Mouse (Mus musculus) forebrain, embryonic 10.5 days (tissue): ENCODE measurements at regions not wholly inside any gene's neighbourhood (a gene's known extent, or its start where the extent isn't known, plus 50 kb on each side); places are given as distances from the start of the nearest gene placed in this dataset.

Experiments
- DNase-seq: peaks from one replicate; pipeline ENCODE4 v3.0.0-alpha.2; 2017; ENCODE audit warnings: low spot score; ENCODE audit errors: extremely low spot score
- H3K27ac ChIP-seq: fragments of 300-500 bp; sonication (generic); 2 replicates; pipeline ENCODE4 v1.5.1; 2016; ENCODE audit warnings: mild to moderate bottlenecking
- H3K27me3 ChIP-seq: fragments of 300-500 bp; sonication (generic); 2 replicates; pipeline ENCODE4 v1.6.1; 2016; ENCODE audit warnings: mild to moderate bottlenecking; ENCODE audit not compliant: poor library complexity, severe bottlenecking
- H3K36me3 ChIP-seq: fragments of 300-500 bp; sonication (generic); replicated peaks from 2 replicates; pipeline ENCODE4 v1.6.1; 2016; ENCODE audit warnings: mild to moderate bottlenecking, moderate library complexity
- H3K4me1 ChIP-seq: fragments of 300-500 bp; sonication (generic); 2 replicates; pipeline ENCODE4 v1.6.1; 2016
- H3K4me3 ChIP-seq: fragments of 300-500 bp; sonication (generic); 2 replicates; pipeline ENCODE4 v1.5.1; 2016; ENCODE audit warnings: mild to moderate bottlenecking, moderate library complexity
- H3K9me3 ChIP-seq: fragments of 300-500 bp; sonication (generic); 2 replicates; pipeline ENCODE4 v1.6.1; 2016; ENCODE audit warnings: mild to moderate bottlenecking, moderate library complexity
- WGBS: fragments of 180-500 bp; shearing (Covaris S2); methylation state at CpG from one replicate; pipeline ENCODE4 v1.1.7; 2016; 5-methylcytosine and 5-hydroxymethylcytosine counted together

DNA sequence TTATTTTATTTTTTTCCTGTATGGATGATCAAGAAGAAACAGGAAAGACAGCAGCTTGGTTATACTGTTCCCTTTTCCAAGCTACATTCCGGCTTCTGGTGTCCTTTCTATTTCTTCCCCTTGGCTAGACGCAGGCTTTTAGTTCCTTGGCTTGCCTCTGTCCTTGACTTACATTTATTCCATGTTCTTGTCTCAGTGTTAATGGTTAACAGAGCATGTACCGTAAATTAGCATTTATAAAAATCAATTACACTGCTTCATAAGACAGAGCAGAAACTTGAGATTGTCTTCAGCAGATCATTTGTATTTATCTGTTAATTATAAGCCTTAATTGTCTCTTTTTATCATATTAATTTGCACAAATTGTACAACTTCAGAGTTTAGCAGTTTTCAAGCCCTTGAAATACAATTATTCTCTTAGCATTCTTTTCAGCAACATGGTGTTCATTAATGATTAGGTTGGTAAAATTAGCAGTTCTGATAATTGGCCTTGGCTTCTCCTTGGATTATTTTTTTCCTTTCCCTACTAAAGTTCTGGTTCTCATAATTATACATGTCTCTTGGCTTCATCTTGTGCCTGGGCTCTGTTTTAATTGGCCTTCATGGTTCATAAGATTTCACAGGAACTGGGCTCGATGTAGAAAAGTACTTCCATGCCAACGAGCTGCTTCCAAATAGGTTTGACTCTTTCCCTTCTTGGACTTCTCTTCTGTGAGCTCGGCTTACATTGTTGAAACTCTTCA is 215.4 kb downstream of the Sptssa start:
- Histone ChIP-seq H3K27me3 (no peaks in the 10 kb centered on the region), H3K9me3 (no peaks in the 10 kb centered on the region), H3K4me1 (peaks cover 12% of the 10 kb centered on the region), H3K27ac (no peak overlapping the region), H3K36me3 (no peaks in the 10 kb centered on the region), H3K4me3 (no peak overlapping the region)
- WGBS = 89% methylated on average over 6 of the region's 6 CpGs
- DNase-seq = no peak

DNA sequence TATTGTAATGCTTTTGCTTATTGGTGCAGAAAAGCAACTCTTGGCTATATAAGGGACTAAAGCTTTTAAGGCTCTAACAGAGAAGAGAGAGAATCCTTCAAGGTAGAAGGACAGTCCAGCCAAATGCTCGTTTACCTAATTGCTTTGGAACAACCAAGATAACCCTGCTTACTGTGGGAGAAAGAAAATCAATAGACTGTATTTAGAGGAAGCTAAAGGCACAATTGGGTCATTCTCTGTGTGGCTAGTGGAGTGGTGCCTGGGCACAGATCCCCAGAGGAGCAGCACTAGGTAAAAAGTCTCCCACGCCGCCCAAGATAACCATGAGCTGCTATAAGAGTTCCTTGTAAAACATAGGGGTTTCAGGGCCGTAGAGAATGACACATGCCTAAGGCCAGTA is 217.6 kb downstream of the Sptssa start:
- WGBS = 83% methylated on average over 4 of the region's 4 CpGs
- Histone ChIP-seq H3K9me3 (no peaks in the 10 kb centered on the region), H3K4me3 (no peak overlapping the region), H3K27me3 (no peaks in the 10 kb centered on the region), H3K4me1 (peaks cover 12% of the 10 kb centered on the region), H3K27ac (no peak overlapping the region), H3K36me3 (no peaks in the 10 kb centered on the region)
- DNase-seq = no peak

DNA sequence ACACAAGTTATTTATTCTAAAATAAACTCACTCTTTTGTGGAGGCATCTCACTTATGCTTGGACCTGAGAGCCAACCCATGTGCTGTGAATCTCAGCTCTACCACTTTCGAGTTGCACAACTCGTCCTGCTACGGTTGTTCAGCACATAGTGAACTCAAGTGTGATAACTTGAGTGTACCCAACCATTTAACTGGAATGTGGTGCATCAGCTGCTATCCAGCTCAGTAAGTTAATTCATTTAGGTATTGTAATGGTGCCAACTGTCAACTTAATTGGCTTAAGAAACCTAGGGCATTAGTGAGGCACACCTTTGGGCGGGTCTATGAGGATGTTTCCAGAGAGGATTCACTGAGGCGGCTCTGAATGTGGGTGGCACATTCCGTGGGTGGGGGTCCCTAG is 221.6 kb upstream of the Egln3 start:
- no peaks in the 10 kb centered on the region for H3K27me3 ChIP-seq
- H3K36me3 ChIP-seq = no peaks in the 10 kb centered on the region
- H3K4me1 ChIP-seq = no peaks in the 10 kb centered on the region
- H3K4me3 ChIP-seq = no peak overlapping the region
- 89% methylated on average over 6 of the region's 6 CpGs for WGBS
- DNase-seq = no peak
- H3K27ac ChIP-seq = no peak overlapping the region
- H3K9me3 ChIP-seq = no peaks in the 10 kb centered on the region

DNA sequence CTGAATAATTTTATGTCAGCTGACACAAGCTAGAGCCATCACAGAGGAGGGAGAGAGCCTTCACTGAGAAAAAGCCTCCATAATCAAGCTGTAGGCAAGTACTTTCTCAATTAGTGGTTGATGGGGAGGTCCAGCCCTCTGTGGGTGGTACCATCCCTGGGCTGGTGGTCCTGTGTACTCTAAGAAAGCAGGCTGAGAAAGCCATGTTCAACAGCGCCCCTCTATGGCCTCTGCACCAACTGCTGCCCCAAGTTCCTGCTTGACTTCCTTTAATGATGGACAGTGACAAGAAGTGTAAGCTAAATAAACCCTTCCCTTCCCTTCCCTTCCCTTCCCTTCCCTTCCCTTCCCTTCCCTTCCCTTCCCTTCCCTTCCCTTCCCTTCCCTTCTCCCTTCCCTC is 211.2 kb upstream of the Egln3 start:
- no peaks in the 10 kb centered on the region for H3K9me3 ChIP-seq
- no peak for DNase-seq

GRCm38 (mm10) chr12:54414201-54414600 is 210.5 kb upstream of the Egln3 start:
- no peaks in the 10 kb centered on the region for H3K27me3 ChIP-seq
- WGBS = 86% methylated on average over 5 of the region's 5 CpGs
- no peak for DNase-seq
- H3K4me1 ChIP-seq = peaks cover 13% of the 10 kb centered on the region
- H3K4me3 ChIP-seq = no peak overlapping the region
- H3K36me3 ChIP-seq = no peaks in the 10 kb centered on the region
- H3K9me3 ChIP-seq = no peaks in the 10 kb centered on the region
- no peak overlapping the region for H3K27ac ChIP-seq

More for the DNA sequence above, 211.2 kb upstream of the Egln3 start:
- H3K4me1 ChIP-seq = peaks cover 11% of the 10 kb centered on the region
- H3K27ac ChIP-seq = no peak overlapping the region
- no peaks in the 10 kb centered on the region for H3K36me3 ChIP-seq
- WGBS = 71% methylated on average over 1 of the region's 1 CpGs
- H3K4me3 ChIP-seq = no peak overlapping the region
- no peaks in the 10 kb centered on the region for H3K27me3 ChIP-seq

GRCm38 (mm10) chr12:54410038-54410605 is 206.5 kb upstream of the Egln3 start:
- H3K4me3 ChIP-seq = no peak overlapping the region
- no peaks in the 10 kb centered on the region for H3K27me3 ChIP-seq
- H3K27ac ChIP-seq = peak overlapping the region; percentile 69
- 35% methylated on average over 7 of the region's 7 CpGs for WGBS
- H3K9me3 ChIP-seq = no peaks in the 10 kb centered on the region
- H3K4me1 ChIP-seq = peaks cover 17% of the 10 kb centered on the region
- no peak for DNase-seq
- H3K36me3 ChIP-seq = no peaks in the 10 kb centered on the region

GRCm38 (mm10) chr12:54408906-54409305 is 205.2 kb upstream of the Egln3 start:
- Histone ChIP-seq H3K27me3 (no peaks in the 10 kb centered on the region), H3K4me3 (no peak overlapping the region), H3K4me1 (peaks cover 22% of the 10 kb centered on the region), H3K27ac (no peak overlapping the region), H3K9me3 (no peaks in the 10 kb centered on the region), H3K36me3 (no peaks in the 10 kb centered on the region)
- WGBS = 83% methylated on average over 6 of the region's 6 CpGs
- no peak for DNase-seq

GRCm38 (mm10) chr12:54407301-54407896 is 203.7 kb upstream of the Egln3 start:
- Histone ChIP-seq H3K27me3 (no peaks in the 10 kb centered on the region), H3K9me3 (no peaks in the 10 kb centered on the region), H3K4me1 (peaks cover 22% of the 10 kb centered on the region), H3K27ac (no peak overlapping the region; the same call in 1 of the 2 replicates), H3K36me3 (no peaks in the 10 kb centered on the region), H3K4me3 (no peak overlapping the region)
- 81% methylated on average over 6 of the region's 6 CpGs for WGBS
- no peak for DNase-seq

GRCm38 (mm10) chr12:54405066-54405465 is 201.4 kb upstream of the Egln3 start:
- 76% methylated on average over 14 of the region's 14 CpGs for WGBS
- no peaks in the 10 kb centered on the region for H3K27me3 ChIP-seq
- H3K27ac ChIP-seq = peak overlapping the region; percentile 33; the same call in 1 of the 2 replicates
- H3K4me3 ChIP-seq = no peak overlapping the region
- no peaks in the 10 kb centered on the region for H3K36me3 ChIP-seq
- DNase-seq = no peak
- no peaks in the 10 kb centered on the region for H3K9me3 ChIP-seq
- peaks cover 15% of the 10 kb centered on the region for H3K4me1 ChIP-seq

GRCm38 (mm10) chr12:54402591-54402990 is 198.9 kb upstream of the Egln3 start:
- Histone ChIP-seq H3K9me3 (no peaks in the 10 kb centered on the region), H3K4me3 (no peak overlapping the region), H3K36me3 (no peaks in the 10 kb centered on the region), H3K27me3 (no peaks in the 10 kb centered on the region), H3K27ac (no peak overlapping the region), H3K4me1 (peaks cover 13% of the 10 kb centered on the region; the same call in 1 of the 2 replicates)
- DNase-seq = no peak
- 84% methylated on average over 6 of the region's 6 CpGs for WGBS

GRCm38 (mm10) chr12:54401665-54402064 is 198.0 kb upstream of the Egln3 start:
- H3K36me3 ChIP-seq = no peaks in the 10 kb centered on the region
- H3K9me3 ChIP-seq = no peaks in the 10 kb centered on the region
- no peaks in the 10 kb centered on the region for H3K27me3 ChIP-seq
- H3K4me3 ChIP-seq = no peak overlapping the region
- WGBS = 59% methylated on average over 1 of the region's 1 CpGs
- DNase-seq = no peak
- no peak overlapping the region for H3K27ac ChIP-seq
- H3K4me1 ChIP-seq = peaks cover 11% of the 10 kb centered on the region; the same call in 1 of the 2 replicates

DNA sequence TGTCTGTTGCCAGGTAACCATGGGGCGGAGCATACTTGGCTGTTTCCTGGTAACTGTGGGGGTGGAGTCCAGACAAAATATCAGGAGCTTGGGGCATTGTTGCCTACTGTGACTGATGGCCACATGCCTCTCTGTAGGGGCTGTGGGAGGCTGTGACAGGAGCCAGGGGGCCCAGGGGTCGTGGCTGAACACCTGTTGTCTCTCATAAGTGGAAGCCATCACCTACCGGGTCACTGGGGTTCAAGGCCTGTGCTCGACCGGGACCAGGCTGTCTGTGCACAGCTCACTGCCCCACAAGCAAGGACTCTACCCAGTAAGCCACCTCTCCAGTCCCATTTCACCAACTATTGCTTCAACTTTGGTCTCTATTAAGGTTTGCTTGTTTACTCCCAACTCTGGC is 196.4 kb upstream of the Egln3 start:
- WGBS = 79% methylated on average over 5 of the region's 5 CpGs
- Histone ChIP-seq H3K9me3 (no peaks in the 10 kb centered on the region), H3K36me3 (no peaks in the 10 kb centered on the region), H3K27ac (no peak overlapping the region), H3K4me1 (peaks cover 9% of the 10 kb centered on the region; the same call in 1 of the 2 replicates), H3K27me3 (no peaks in the 10 kb centered on the region), H3K4me3 (no peak overlapping the region)
- DNase-seq = no peak

GRCm38 (mm10) chr12:54398080-54398479 is 194.4 kb upstream of the Egln3 start:
- no peak overlapping the region for H3K4me3 ChIP-seq
- no peak for DNase-seq
- no peak overlapping the region for H3K27ac ChIP-seq
- no peaks in the 10 kb centered on the region for H3K9me3 ChIP-seq
- no peaks in the 10 kb centered on the region for H3K27me3 ChIP-seq
- peaks cover 5% of the 10 kb centered on the region; the same call in 1 of the 2 replicates for H3K4me1 ChIP-seq
- no peaks in the 10 kb centered on the region for H3K36me3 ChIP-seq
- WGBS = 82% methylated on average over 6 of the region's 6 CpGs
